Mouse (Mus musculus) ovary, postnatal 14 days (tissue): ENCODE measurements at regions not wholly inside any gene's neighbourhood (a gene's known extent, or its start where the extent isn't known, plus 50 kb on each side); places are given as distances from the start of the nearest gene placed in this dataset.
A peak's percentile ranks its signal among the peaks of the same experiment; 100 is the strongest.

ENCODE experiments used
- DNase-seq: peaks from one replicate; pipeline ENCODE4 v3.0.0; 2022; ENCODE audit warnings: low spot score

DNA sequence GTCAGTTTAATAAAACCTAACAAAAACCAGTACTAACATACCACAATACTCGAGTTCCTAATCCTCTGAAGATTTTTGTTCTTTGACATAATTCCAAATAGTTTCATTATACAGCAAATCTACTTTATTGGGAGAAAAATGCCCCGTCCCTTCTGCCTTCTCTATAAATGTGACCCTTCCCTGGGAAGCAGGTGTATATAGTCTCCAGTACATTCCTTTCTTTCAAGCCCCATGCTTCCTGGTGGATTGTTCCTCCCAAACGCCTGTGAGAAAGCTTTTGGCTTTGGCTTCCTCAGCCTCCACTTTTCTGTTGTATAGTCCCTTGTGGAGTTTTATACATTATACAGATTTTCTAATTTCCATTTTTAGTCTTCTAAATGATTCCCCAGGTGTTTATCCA lies 1001.8 kb upstream of the Tenm3 start:
- no peak for DNase-seq

GRCm38 (mm10) chr8:49831970-49832369 lies 988.2 kb upstream of the Tenm3 start:
- no peak for DNase-seq

DNA sequence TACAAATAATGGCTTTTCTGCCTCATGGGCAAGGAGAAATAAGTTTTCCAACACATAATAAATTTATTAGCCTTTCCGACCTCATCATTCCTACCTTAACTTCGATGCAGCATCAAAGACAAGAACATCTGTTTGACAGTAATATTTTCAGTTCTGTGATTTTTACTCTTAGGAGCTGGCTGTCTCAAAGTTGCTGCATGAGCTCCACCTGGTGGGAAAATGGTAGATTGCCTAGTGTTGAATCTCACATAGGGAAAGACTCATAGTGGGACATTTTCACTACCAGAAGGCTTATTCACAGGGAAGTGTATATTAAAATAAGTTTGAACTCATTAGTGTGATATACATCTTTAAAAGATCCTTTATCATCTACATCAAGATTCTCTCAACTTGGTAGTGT lies 985.6 kb upstream of the Tenm3 start:
- peak; percentile 39 for DNase-seq

GRCm38 (mm10) chr8:49826231-49826630 lies 982.5 kb upstream of the Tenm3 start:
- DNase-seq: no peak

GRCm38 (mm10) chr8:49825000-49825399 lies 981.2 kb upstream of the Tenm3 start:
- no peak for DNase-seq

GRCm38 (mm10) chr8:49822791-49823190 lies 979.0 kb upstream of the Tenm3 start:
- no peak for DNase-seq

GRCm38 (mm10) chr8:49799236-49799635 lies 955.5 kb upstream of the Tenm3 start:
- DNase-seq: no peak

GRCm38 (mm10) chr8:49796741-49797140 lies 953.0 kb upstream of the Tenm3 start:
- no peak for DNase-seq

DNA sequence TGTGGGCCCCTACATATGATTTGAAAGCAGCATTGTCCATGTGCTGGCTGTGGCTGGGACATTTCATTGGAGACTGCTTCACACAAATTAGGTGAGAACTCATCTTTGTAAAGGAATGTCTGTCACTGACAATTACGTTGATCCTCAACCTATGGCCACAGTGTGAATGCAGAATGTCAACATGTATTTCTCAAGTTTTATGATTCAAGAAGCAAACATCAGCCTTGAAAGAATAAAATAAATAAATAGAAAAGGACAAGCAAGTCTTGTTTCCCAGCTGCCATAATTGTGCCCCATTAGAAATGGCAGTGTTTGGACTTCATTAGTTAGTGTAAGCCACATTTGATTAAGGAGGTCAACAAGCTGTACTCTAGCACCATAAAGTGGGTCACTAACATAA lies 950.7 kb upstream of the Tenm3 start:
- DNase-seq: no peak

- DNase-seq: no peak
Observed at GRCm38 (mm10) chr8:49769829-49770228, 926.1 kb upstream of the Tenm3 start.

DNA sequence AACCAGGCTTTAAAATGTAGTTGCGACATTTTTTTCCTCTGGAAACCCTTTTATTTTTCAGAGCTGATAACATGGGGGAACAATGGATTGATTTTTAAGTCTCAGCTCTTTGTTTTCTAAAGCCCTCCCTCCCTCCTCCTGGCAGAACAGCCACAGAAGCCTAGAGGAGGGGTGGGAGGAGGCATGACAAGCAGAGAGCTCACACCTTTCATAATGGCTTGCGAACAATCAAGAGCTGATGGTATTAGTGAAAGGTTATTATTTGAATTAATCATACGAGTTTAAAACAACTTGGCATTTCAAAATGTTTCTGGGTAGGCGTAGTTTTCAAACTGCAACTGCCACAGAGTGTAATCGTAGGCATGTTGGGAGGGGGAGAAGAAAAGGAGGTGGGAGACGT lies 894.3 kb upstream of the Tenm3 start:
- no peak for DNase-seq

DNA sequence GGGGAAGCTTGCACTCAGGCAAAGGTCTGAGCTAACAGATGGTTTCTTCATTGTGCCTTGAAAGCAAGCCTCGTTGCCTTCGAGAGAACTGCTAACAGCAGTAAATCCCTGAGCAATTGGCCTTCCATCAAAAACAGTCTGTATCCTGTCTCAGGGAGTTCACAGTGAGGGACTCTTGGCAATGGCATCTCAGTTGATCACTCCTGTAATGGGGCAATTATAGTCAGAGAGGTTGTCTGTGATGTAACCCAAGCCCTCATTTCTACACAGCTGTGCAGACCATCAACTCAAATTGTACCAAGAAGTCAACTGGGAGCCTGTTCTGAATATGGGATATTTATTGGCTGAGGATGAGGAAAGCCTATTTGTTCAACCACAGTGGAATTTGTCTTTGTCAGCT lies 885.4 kb upstream of the Tenm3 start:
- DNase-seq: no peak

- DNase-seq: no peak
Observed at GRCm38 (mm10) chr8:49712371-49712770, 868.6 kb upstream of the Tenm3 start.

DNA sequence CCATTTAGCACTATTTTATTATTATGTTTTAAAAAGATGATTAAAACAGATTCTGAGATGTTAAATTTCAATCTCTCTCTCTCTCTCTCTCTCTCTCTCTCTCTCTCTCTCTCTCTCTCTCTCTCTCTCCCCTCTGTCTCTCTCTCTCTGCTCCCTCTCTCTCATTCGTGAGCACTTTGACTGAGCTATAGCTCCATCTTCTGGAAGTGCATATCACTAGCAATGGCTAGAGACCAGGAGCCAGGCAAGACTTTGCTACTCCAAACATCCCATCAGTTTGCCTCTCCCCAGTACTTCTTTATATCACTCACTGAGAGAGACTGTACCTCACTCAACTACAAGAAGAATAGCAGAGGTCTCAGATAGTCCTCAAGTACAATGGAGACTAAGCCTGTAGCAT lies 865.0 kb upstream of the Tenm3 start:
- DNase-seq: no peak

DNA sequence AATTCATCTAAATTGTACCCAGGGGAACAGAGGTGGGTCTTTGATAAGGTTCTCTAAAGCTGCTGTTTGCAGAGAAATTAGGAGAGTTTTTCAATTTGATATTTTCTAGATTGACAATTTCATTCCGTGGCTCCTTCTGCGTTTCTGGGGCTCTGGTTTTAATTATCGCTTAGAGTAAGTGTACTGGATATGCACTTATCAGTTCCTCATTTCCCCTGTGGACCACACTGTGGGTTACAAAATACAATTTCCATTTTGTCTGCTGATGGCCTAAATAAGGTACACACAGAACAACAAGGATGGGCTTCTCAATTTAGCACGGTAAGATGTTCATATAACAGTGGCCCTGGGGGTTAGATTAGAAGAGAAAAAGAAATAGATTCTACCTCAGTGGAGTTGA lies 855.3 kb upstream of the Tenm3 start:
- no peak for DNase-seq

- no peak for DNase-seq
Observed at GRCm38 (mm10) chr8:49696709-49697108, 853.0 kb upstream of the Tenm3 start.
